Mouse (Mus musculus) testis, postnatal 14 days (tissue): ENCODE results near the gene Diras2.

ENCODE experiments used
- DNase-seq: peaks from one replicate; pipeline ENCODE4 v3.0.0; 2021; ENCODE audit warnings: low spot score

Diras2 gene

DNA sequence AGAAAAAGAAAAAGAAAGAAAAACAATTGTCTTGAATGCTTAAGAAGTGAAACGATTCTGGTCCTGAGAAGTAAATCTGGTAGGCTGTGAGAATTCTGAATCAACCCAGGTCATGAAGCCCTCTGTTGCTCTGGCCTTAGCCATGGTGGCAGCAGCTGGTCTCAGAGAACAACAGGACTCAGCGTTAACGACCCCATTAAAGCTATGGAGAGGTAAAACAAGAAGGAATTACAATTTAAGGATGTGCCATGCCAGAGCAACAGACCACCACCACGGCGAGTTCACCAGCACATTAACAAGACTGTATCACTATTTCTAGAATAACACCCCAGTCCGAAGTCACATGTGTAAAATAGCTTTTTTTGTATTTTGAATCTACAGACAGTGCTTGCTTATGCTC lies 65.9 kb downstream of the Diras2 start:
- no peak for DNase-seq

GRCm38 (mm10) chr13:52459982-52460381 lies 71.1 kb downstream of the Diras2 start:
- no peak for DNase-seq

GRCm38 (mm10) chr13:52457889-52458324 lies 73.2 kb downstream of the Diras2 start:
- DNase-seq = no peak

DNA sequence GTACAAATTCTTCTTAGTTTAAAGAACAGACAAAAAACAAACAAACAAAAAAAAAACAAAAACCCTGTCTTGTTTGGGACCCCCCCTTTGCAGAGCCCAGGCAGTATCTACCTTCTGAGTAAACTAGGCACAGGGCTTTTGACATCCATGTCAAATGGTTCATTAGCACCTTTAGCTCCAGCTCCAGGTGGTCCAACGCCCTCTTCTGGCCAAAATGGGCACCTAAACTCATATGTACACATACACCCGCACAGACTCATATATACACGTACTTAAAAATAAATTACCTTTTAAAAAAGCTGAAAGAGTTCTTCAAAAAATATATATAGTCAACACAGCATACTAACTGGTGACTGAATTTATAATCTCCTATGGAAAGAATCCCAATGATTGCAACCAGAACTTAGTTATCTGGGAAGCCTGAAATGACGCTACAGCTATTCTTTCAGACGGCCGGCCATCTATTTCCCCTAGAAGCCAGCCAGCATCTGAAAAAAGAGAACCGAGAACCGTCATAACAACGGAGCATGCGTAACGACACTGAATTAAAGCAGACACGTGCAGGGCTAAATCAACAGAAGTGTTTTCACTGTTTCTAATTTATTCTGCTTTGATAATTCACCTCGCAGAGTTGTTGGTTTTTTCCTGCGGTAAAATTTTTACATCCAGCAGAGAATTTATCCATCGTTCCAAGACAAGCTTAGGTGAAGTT lies 73.7 kb downstream of the Diras2 start:
- DNase-seq = no peak

GRCm38 (mm10) chr13:52455329-52455728 lies 75.8 kb downstream of the Diras2 start:
- no peak for DNase-seq

- no peak for DNase-seq
These were observed 76.3 kb downstream of the Diras2 start for GRCm38 (mm10) chr13:52454708-52455250.
